In the genomic region with DNA sequence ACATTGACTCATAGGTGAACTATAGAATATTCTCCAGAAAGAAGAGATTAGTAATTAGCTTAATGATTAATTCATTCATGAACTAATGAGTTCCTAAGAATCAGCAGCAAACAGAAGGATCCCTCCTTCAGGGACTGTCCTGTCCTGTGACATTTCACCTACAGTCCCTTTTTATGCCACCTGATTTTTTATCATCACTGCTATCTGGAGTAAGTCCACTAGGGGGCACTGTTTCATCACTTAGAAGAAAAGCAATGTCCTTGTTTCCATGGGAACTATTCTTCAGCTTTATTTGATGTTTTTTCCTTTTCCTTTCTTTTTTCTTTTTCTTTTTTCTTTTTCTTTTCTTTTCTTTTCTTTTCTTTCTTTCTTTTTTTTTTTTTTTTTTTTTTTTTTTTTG, we compare ENCODE assay signal across 8 mouse cellular contexts.
DNase-seq lines count a peak whose midpoint lies in the region; ATAC-seq and TF ChIP-seq lines count a peak whose summit lies in the region.

No protein-coding gene starts in this region.

- no peak overlapping the region for H3K4me2 ChIP-seq in kidney, embryonic 16.5 days (replicated peaks; ENCODE audit: low read depth, low read length)

- H3K9ac ChIP-seq in kidney, embryonic 16.5 days (replicated peaks; ENCODE audit: low read length), result no peak overlapping the region
- H3K9ac ChIP-seq in ES-Bruce4 (ENCODE audit: low read depth, poor library complexity, severe bottlenecking), result no peak overlapping the region

- DNase-seq in kidney, adult 2 months, result peak; percentile 53
- peak; percentile 86 for DNase-seq in 3T3-L1 (ENCODE audit: low read depth, low spot score)
- DNase-seq in cerebellum, adult 9-10 months, result peak; percentile 82
- DNase-seq in induced T-regulatory cell, adult 2 months (ENCODE audit: low read depth), result peak; percentile 71
- DNase-seq in lung, postnatal 14 days, result peak; percentile 46
- DNase-seq in frontal cortex, postnatal 14 days (ENCODE audit: low spot score in 2 of 2), result no peak

- TF ChIP-seq POLR2A in kidney, adult 2 months (IDR thresholded peaks at IDR 0.05; ENCODE audit: low read depth, low read length), result no peak
- no peak for TF ChIP-seq POLR2A in ES-Bruce4 (IDR thresholded peaks at IDR 0.05; ENCODE audit: insufficient read depth, low read length)

- no peak overlapping the region for H3K4me3 ChIP-seq in kidney, adult 2 months (ENCODE audit: insufficient read depth, low read depth, low read length)
- no peak overlapping the region for H3K4me3 ChIP-seq in kidney, embryonic 16.5 days (ENCODE audit: low read length)
- no peak overlapping the region for H3K4me3 ChIP-seq in ES-Bruce4 (ENCODE audit: low read depth, low read length)

- ATAC-seq in kidney, embryonic 16.5 days (ENCODE audit: low FRiP score, low TSS enrichment), result no peak

- peak; percentile 31; the same call in 1 of the 2 replicates for TF ChIP-seq CTCF in kidney, adult 2 months (conservative IDR thresholded peaks at IDR 0.05; ENCODE audit: insufficient read depth, insufficient read length, low read depth, low read length)
- TF ChIP-seq CTCF in ES-Bruce4 (IDR thresholded peaks at IDR 0.05; ENCODE audit: low read depth, low read length), result peak; percentile 25

- H3K27ac ChIP-seq in kidney, adult 2 months (ENCODE audit: insufficient read depth, low read depth, low read length), result no peak overlapping the region
- H3K27ac ChIP-seq in kidney, embryonic 16.5 days (ENCODE audit: low read length), result no peak overlapping the region
- H3K27ac ChIP-seq in ES-Bruce4 (ENCODE audit: insufficient read depth, low read length), result no peak overlapping the region

- no peaks in the 10 kb centered on the region for H3K27me3 ChIP-seq in kidney, adult 2 months (replicated peaks; ENCODE audit: control insufficient read depth, insufficient read depth, low read length)
- H3K27me3 ChIP-seq in kidney, embryonic 16.5 days (ENCODE audit: insufficient read depth, low read length), result no peaks in the 10 kb centered on the region
- H3K27me3 ChIP-seq in ES-Bruce4 (ENCODE audit: control insufficient read depth, insufficient read depth, low read length, poor library complexity, severe bottlenecking), result no peaks in the 10 kb centered on the region

- no peaks in the 10 kb centered on the region for H3K4me1 ChIP-seq in kidney, adult 2 months (ENCODE audit: control insufficient read depth, insufficient read depth, low read length)
- no peaks in the 10 kb centered on the region for H3K4me1 ChIP-seq in kidney, embryonic 16.5 days (ENCODE audit: insufficient read depth, low read length)
- no peaks in the 10 kb centered on the region for H3K4me1 ChIP-seq in ES-Bruce4 (ENCODE audit: control insufficient read depth, insufficient read depth, low read length)

- TF ChIP-seq EP300 in ES-Bruce4 (IDR thresholded peaks at IDR 0.05; ENCODE audit: insufficient read depth, low read depth, low read length), result no peak

- no peaks in the 10 kb centered on the region for H3K36me3 ChIP-seq in kidney, adult 2 months (ENCODE audit: control insufficient read depth, insufficient read depth, low read length)
- H3K36me3 ChIP-seq in kidney, embryonic 16.5 days (ENCODE audit: insufficient read depth, low read length), result no peaks in the 10 kb centered on the region
- H3K36me3 ChIP-seq in ES-Bruce4 (ENCODE audit: control insufficient read depth, insufficient read depth, low read length, poor library complexity, severe bottlenecking), result no peaks in the 10 kb centered on the region

- H3K9me3 ChIP-seq in kidney, embryonic 16.5 days (ENCODE audit: low read length), result no peaks in the 10 kb centered on the region
- no peaks in the 10 kb centered on the region for H3K9me3 ChIP-seq in ES-Bruce4 (replicated peaks; ENCODE audit: control insufficient read depth, insufficient read depth, low read length, poor library complexity, severe bottlenecking)

Comparison
In these comparisons a context has a peak if more than half of its experiments do, and no peak if none do; other contexts are left out.
1. DNase-seq: peak in kidney, adult 2 months (single experiment), 3T3-L1 (single experiment), cerebellum, adult 9-10 months (single experiment), induced T-regulatory cell, adult 2 months (single experiment) and lung, postnatal 14 days (single experiment); none in frontal cortex, postnatal 14 days (0 of 2).